Mouse (Mus musculus) neutrophil, adult 5-6 weeks (primary cell): ENCODE data around the gene Khdrbs1. TPM values are rescaled to one million over a fixed set of nuclear protein-coding genes. Genes with fewer than 3 reads are reported as not detected.
A peak's percentile ranks its signal among the peaks of the same experiment; 100 is the strongest.
"Not testable (repeated sequence)": the region's sequence is repeated elsewhere in the genome, so short reads cannot be mapped to it uniquely, and the experiment has no call there.

Experiments
- ATAC-seq: fragments of 151-379, 151-347 bp; 2 replicates; pipeline ENCODE4 v1.8.0; 2017; ENCODE audit warnings: mild to moderate bottlenecking, moderate TSS enrichment; ENCODE audit not compliant: insufficient number of reproducible peaks, poor library complexity, low FRiP score, severe bottlenecking; ENCODE audit errors: extremely low read depth
- total RNA-seq: library from RNA; stranded (forward); fragments of 200-1000 nt; gene quantifications from 2 replicates; pipeline ENCODE4 v1.2.3, GENCODE M21; 2017

The Khdrbs1 gene
- 102 and 104 TPM in 2 replicates for total RNA-seq

DNA sequence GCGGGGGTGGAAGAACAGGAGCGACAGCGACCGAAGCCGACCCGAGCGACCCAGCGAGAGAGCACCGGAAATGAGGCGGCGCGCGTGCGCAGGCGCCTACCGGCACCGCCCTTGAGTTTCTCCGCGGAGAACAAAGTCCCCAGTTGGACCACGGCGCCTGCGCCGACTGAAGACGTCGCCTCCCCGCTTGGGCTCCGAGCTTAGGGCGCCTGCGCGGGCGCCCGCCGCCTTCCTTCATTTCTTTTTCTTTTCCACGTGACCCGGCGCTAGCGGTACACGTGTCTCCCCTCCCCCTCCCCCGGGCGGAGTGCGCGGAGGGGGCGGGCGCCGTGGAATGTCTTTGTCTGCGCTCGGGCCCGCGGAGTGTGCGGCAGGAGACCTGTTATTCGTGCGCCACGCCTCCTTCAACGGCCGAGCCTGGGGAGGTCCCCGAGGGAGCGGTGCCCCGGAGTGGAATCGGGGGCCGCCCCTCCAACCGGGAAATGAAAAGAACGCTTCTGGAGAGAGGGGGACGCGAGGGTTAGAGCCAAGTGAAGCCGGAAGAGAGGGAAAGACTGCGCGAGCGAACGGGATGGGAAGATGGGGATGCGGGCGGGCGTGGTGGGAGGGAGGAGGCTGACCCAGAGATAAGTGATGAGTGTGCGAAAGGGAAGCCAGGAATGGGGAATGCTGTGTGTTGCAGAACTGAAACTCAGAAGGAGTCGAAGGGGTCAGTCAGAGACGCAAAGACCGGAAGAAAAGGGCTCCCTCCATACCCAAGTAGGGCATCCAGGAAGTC, at the start of gene Khdrbs1:
Khdrbs1 (minus strand) TSS at position 72 of the 778 bp plus-strand sequence.
- ATAC-seq: peak; percentile 83

DNA sequence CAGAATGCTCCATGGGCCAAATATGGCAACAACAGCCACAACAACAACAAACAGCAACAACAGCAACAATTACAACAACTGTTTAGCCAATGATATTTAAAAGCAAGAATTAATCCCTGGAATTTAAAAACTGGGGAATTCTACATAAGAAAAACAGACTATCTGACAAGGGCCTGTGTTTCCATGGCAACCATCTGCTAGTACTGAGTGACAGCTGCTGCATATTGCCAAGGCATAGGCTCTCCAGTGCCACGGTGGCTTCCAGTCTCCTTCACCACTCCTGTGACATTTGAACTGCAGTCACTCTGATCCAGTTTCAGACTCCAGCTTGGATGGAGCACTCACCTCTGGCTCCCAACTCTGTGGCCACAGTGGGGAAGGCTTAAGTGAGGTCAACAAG, 49.3 kb upstream of the Khdrbs1 start:
- ATAC-seq: no peak

DNA sequence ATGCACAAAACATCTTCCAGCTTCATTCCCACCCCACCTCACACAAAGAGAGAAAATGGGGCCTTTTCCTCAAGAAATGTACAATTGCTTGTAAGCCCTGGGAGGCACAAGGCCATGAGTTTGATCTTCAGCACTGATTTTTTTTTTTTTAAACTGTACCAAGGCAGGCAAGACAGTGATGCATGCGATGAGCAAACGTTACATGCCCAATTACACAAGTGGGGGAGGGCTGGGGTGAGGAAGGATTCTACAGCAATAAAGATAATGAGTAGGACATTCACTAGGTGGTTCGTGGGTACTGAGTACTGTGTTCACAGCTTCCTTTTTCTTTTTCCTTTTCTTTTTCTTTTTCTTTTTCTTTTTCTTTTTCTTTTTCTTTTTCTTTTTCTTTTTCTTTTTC, 48.4 kb upstream of the Khdrbs1 start:
- ATAC-seq: no peak

DNA sequence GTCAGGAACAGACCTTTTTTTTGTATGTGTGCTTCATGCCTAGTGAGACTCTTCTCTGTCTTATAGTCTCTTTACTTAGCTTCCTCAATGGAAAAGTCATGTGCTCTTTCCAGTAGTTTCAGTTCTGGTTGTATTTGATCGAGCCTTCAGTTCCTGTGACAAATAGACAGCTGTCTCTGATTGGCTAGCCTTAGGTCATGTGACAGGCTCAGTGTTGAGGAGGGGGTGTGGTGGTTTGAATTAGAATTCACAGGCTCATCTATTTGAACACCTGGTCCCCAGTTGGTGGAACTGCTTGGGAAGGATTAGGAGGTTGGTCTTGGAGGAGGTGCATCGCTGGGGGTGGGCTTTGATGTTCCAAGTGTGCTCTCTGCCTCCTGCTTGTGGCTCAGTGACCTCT, 47.5 kb upstream of the Khdrbs1 start:
- ATAC-seq: no peak

DNA sequence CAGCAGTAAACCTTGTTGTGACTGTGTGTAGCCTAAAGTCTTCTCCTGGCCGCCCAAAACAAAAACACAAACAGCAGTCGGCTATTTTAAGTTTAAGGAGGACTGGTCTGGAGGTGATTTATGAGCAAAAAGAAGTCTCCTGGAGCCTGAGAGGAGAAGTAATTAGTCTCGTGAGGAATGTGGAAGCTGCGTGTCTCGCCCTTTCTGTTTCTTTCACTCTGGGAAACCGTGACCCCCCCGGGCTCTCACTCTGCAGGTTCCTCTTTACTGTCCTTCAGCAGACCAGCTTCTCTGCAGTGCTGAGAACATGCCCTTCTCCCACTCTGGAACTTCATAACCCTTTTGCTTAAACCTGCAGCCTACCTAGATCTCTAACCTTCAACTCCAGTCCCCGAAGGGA, 46.6 kb upstream of the Khdrbs1 start:
- peak; percentile 63 for ATAC-seq

DNA sequence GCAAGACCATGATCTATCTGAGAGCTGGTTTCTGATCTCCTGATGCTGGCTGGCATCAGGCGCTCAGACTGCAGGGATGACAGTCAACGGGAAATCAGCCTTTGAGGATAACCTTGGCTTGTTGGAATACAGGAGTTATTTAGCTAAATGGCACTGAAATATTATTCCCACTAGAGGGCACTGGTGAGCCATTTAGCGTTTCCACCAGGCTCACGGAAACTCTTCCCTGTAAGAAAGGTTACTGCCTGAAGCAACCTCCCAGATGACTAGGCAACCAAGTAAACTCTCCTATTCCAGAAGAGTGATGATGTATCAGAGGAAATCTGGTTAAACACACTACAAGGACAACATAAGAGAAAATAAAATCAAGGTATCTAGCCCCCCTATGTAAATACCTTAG, 43.1 kb upstream of the Khdrbs1 start:
- ATAC-seq: peak; percentile 83

DNA sequence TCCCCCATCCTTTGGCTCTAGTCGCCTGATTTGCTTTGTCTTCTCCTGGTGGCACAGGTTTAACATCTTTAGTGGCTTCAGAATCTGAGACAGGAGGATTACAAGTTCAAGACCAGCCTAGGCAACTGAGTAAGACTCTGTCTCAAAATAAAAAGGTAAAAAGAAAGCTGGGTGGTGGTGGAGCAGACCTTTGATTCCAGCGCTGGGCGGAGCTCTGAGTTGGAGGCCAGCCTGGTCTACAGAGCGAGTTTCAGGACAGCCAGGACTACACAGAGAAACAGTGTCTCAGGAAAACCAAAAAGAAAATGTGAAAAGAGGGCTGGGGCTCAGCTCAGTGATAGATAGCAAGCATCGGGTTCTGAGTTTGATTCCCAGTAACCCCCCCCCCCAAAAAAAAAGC, 41.4 kb upstream of the Khdrbs1 start:
- ATAC-seq: no peak

DNA sequence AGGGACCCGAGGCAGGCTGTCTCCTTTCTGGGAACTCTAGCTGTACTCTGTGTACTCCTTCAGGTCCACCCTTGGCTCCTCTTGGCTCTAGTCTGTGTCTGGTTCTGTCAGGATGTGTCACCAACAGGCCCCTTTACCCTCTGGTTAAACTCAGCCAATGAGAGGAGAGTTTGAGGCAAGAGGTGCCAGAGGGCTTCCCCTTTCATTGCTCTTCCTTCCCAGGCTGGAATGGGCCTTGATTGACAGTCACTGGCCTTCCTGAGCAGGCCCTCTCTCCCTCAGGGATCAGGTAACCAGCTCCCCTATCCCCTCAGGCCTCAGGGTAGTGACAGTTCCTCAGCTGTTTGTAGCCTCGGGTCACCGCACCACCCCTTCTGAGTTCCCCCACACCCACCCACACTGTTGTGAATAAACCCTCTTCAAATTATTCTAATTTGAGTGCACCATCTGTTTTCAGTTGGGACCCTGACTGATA, 40.8 kb upstream of the Khdrbs1 start:
- no peak for ATAC-seq

DNA sequence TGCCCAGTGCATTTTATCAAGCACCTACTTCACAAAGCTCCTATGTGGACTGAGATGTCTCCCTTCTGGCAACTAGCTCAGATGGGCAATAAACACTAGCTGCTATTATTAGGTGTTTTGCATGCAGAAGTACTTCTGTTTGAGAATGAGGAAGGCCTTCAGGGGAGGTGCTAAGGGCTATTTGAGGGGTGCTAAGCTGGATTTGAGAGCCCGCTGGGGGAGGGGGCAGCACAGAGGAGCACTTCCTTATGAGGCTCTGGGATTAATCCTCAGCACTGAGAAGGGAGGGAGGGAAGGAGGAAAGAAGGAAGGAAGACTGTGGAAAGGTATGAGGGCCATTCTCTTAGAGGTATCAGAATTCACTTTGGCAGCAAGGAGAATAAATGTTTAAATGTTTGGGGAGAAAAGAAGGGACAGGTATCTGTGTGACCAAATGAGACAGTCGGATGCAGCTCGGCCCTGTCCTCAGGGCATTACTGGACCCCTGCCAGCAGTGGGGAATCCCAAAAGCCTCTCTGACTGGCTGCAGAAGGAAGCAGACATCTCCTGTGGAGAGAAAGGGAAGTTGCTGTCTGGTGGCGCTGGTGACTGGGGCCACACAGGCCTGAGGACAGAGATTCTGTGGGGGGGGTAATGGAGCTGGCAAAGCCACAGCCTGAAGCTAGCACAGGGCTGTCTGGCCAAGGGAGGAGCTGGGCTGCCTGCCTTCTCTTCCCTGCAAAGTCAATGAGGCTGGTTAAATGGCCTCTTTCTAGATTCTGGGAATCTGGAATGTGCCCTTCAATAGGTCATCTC, 40.0 kb upstream of the Khdrbs1 start:
- ATAC-seq: peak; percentile 56

DNA sequence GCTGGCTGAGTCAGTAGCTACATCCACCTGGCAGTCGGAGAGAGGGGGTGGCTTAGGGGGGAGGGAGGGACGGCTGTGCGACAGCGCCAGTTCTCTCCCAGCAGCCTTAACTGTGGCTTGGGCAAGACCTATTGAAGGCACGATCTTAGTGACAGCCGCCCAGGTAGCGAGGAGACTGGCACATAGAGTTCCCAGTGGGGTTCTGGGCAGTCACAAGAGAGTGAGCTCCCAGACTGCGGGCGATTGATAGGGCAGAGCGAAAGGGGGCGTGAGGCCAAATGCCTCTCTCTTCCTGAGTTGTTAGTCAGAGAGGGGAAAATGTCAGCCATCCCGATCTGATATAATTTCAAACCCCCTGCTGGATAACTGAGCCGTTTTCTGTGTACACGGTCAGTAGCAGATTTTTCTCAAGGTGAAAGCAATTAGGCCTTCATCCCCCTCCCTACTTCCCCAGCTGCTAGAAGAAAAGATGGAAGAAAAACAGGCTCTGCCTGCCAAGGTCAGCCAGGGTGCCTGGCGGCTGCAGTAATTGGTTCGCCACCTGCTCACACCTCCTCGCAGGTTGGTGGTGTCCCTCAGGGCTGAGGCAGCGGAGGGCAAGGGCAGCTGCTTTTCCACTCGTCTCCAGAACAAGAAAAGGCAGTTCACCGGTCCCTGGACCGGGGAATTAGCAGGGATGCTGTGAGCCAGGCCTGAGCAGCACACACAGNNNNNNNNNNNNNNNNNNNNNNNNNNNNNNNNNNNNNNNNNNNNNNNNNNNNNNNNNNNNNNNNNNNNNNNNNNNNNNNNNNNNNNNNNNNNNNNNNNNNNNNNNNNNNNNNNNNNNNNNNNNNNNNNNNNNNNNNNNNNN, 29.8 kb upstream of the Khdrbs1 start:
- no peak for ATAC-seq

DNA sequence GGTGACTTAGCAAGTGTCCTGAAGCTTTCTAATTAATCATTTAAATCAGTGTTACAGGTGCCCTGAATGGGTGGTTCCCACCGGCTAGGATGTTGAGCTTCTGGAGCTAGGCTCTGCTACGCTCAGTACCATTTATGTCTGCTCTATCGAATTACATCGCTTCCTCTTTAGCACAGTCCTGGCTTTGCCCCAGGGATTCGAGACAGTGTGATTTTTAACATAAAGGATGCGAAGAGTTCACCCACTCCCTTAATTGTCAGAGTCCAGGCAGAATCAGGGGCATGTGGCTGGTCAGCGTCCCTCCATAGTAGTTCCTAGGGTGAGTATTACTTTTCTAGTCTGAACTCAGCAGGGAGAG, 29.2 kb upstream of the Khdrbs1 start:
- ATAC-seq: 0 out of 2 replicates have a peak, but pooled peaks have one; percentile 63

DNA sequence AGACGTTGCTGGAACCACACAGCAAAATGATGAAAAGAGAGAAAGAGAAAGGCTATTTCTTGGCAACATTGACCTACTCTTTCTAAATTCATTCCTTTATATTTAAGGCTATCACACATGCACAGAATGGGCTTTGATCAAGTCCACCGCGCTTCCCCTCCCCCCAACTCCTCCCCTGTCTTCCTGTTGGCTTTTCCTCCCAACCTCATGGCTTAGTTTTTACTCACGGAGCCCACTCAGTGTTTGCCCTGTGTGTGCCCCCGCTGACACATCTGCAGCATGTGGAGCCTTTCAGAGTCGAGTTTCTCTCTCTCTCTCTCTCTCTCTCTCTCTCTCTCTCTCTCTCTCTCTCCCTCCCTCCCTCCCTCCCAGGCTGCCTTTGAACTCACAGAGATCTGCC, 28.5 kb upstream of the Khdrbs1 start:
- ATAC-seq: no peak

DNA sequence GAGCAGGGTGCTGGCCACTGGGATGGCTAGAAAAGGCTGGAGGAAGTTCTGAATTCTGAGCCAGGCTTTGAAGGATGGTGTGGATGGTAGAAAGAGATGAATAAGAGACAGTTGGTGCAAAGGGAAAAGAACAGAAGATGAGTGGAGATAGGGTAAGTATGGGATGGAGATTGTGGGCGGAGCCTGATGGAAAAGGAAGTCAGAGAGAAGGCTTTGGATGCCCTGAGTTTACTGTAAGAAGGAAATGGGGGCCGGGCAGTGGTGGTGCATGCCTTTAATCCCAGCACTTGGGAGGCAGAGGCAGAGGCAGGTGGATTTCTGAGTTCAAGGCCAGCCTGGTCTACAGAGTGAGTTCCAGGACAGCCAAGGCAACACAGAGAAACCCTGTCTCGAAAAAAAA, 26.6 kb upstream of the Khdrbs1 start:
- not testable (repeated sequence) for ATAC-seq

DNA sequence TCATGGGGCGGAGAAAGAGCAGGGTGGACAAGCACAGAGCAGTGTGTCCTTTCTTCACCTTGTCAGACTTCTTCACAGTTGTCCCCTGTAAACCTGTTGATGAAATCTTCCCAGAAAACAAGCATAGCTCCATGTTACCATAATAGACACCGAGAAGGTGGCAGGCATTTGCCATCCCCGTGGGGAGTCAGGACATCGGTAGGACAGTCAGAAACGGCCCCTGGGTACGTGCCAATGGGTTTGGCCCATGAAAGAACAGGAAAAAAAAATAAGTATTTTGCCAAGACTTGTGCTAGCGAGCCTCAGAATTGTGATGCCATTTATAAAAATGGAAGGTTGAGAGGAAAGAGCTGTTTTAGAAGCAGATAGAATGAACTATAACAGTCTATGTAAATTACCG, 25.7 kb upstream of the Khdrbs1 start:
- ATAC-seq: no peak

DNA sequence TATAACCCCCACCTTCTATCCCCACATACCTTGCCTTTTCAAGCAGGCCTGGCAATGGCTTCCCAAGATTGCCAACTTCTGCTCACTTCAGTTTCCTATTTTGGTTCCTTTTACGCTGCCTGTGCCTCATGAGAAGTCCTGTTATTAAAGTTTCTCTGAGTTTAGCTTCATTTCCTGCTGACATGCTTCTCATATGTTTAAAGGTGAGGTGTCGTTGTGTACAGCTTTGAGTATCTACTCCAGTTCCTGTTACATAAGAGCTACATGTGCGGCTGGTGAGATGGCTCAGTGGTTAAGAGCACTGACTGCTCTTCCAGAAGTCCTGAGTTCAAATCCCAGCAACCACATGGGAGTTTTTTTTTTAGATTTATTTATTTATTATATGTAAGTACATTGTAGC, 23.2 kb upstream of the Khdrbs1 start:
- no peak for ATAC-seq

DNA sequence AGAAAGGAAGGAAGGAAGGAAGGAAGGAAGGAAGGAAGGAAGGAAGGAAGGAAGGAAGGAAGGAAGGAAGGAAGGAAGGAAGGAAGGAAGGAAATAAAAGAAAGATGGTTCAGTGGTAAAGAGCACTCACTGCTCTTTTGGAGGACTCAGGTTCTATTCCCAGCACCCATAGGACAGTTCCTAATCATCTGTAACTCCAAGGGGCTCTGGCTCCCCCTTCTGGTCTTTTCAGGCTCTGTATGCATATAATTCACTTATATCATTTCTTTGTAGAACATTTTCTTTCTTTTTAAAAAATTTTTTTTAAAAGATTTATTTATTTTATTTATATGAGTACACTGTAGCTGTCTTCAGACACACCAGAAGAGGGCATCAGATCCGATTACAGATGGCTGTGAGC, 20.4 kb upstream of the Khdrbs1 start:
- ATAC-seq: not testable (repeated sequence)

DNA sequence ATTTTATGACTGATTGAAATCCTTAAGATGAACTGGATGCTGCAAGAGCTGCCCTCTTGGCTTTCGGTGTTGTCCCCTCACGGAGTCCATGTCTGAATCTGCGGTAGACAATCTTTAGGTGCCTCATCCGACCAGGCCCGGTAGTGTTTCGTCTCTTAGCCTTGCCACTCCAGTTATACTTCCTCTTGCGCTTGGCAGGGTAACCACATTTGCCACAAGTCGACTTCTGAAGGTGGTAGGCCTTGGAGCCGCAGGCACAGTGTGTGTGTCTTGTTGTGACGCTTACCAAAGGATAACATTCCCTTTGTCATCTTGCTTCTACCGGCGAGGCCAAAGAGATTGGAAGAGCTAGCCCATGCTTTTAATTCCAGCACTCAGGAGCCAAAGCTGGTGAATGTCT, 19.5 kb upstream of the Khdrbs1 start:
- ATAC-seq: peak; percentile 74

DNA sequence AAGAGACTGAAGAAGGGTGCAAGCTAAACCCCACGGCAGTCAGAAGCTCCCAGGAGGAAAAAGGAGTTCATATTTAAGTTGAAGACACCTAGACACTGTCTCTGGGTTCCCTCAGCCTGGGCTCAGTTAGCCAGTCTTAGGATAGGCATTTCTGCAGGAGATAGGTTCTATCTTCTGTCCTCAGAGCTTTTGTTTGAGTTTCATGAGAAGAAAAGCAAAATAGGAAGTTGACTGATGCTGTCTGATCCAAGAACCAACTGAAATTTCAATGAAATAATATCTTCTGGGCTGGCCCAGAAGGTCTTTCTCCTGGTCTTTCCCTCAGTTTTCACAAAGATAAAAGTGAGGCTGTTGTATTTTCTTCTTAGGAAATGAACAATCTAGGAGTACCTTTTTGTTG, 13.4 kb upstream of the Khdrbs1 start:
- ATAC-seq: no peak

DNA sequence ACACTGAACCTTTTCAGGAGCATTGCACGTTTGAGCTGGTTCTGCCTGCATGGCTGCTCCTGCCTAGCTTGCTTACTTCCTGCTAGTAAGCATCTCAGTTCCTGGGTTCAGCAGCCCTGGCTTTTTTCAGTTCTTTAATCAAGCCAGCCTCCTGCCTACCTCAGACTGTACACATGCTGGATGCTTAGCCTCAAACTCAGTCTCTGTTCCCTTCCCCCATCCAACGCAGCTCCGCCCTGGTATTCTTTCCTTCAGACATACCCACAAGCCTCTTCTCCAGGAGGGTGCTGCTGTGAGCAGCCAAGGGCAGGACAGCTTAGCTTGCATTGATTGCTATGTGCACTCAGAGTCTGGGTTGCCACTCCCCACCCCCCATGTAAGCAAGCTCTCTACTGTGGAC, 12.6 kb upstream of the Khdrbs1 start:
- peak; percentile 83 for ATAC-seq
